Mouse (Mus musculus) hindbrain, postnatal 0 days (tissue): ENCODE data around the gene Gm37240. TPM values are rescaled to one million over a fixed set of nuclear protein-coding genes. Genes with fewer than 3 reads are reported as not detected.

ENCODE experiments used
- ATAC-seq: fragments of 200-750 bp; cut with Nextera tagmentation; 2 replicates; pipeline ENCODE4 v1.8.0; 2017; ENCODE audit warnings: mild to moderate bottlenecking, moderate TSS enrichment, moderate library complexity
- DNase-seq: peaks from one replicate; pipeline ENCODE4 v3.0.0-alpha.2; 2015; ENCODE audit warnings: low spot score
- H3K27ac ChIP-seq: fragments of 300-500 bp; sonication (generic); 2 replicates; pipeline ENCODE4 v1.5.1; 2014; ENCODE audit warnings: mild to moderate bottlenecking
- H3K27me3 ChIP-seq: fragments of 300-500 bp; sonication (generic); 2 replicates; pipeline ENCODE4 v1.6.1; 2014; ENCODE audit warnings: low read length, mixed read lengths; ENCODE audit not compliant: insufficient read depth
- H3K36me3 ChIP-seq: fragments of 300-500 bp; sonication (generic); 2 replicates; pipeline ENCODE4 v1.6.1; 2014; ENCODE audit warnings: low read length, mixed read lengths; ENCODE audit not compliant: insufficient read depth
- H3K4me1 ChIP-seq: fragments of 300-500 bp; sonication (generic); 2 replicates; pipeline ENCODE4 v1.6.1; 2014; ENCODE audit warnings: antibody characterized with exemption, low read length, mixed read lengths; ENCODE audit not compliant: insufficient read depth
- H3K4me2 ChIP-seq: fragments of 300-500 bp; sonication (generic); 2 replicates; pipeline ENCODE4 v1.6.1; 2014; ENCODE audit warnings: low read depth, mild to moderate bottlenecking, low read length, moderate library complexity, mixed read lengths
- H3K4me3 ChIP-seq: fragments of 300-500 bp; sonication (generic); 2 replicates; pipeline ENCODE4 v1.5.1; 2014; ENCODE audit warnings: low read length
- H3K9ac ChIP-seq: fragments of 300-500 bp; sonication (generic); replicated peaks from 2 replicates; pipeline ENCODE4 v1.6.1; 2014; ENCODE audit warnings: mild to moderate bottlenecking, low read length, moderate library complexity, mixed read lengths
- H3K9me3 ChIP-seq: fragments of 300-500 bp; sonication (generic); 2 replicates; pipeline ENCODE4 v1.6.1; 2016; ENCODE audit warnings: low read length, mixed read lengths
- CTCF ChIP-seq: IDR thresholded peaks from 2 replicates; pipeline ENCODE4 v1.5.1; 2016; ENCODE audit warnings: antibody characterized with exemption, control low read depth, low read depth
- WGBS: fragments of 180-500 bp; shearing (Covaris S2); extraction: QIAGEN DNeasy Blood & Tissue Kit; methylation state at CpG from one replicate; pipeline ENCODE4 v1.1.7; 2014; 5-methylcytosine and 5-hydroxymethylcytosine counted together
- polyA plus RNA-seq: library from polyadenylated mRNA; unstranded; fragments of >200 nt; fragmentation: Nextera tagmentation; extraction: Ambion mirVana; gene quantifications from 2 replicates; pipeline ENCODE4 v1.2.1, GENCODE M21; 2015
- total RNA-seq: library from RNA; depleted of rRNA; stranded (reverse); fragments of >200 nt; gene quantifications from 2 replicates; pipeline ENCODE4 v1.2.3, GENCODE M21; 2014

Gene Gm37240
- total and polyA plus RNA-seq, 2 experiments from 2014 or later: 1.5 TPM; not detected in 1

DNA sequence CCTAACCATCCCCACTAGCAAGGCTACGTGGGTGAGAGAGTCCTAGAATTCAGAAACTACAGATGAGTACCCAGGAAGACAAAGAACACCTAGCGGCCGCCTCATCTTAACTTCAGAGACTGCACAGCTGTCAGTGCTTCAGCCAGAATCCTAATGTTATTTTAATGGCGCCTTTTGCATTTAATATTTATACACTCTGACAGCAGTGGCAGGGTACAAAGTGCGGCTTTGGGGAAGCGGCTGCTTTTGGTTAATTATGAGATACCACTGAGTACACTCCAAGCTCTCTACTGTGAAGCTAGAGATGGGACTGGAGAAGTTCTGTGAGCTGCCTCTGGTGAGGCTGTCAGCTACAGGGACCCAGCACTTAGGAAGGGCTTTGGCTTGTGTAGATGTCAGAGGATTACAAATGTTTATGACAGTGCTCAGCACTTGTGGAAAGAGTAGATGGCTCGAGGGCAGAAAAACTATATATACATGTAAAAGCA, 241.8 kb downstream of the Gm37240 start:
- DNase-seq (no peak), ATAC-seq (no peak)
- H3K4me2 ChIP-seq: no peak overlapping the region
- no peaks in the 10 kb centered on the region for H3K27me3 ChIP-seq
- no peaks in the 10 kb centered on the region for H3K4me1 ChIP-seq
- no peaks in the 10 kb centered on the region for H3K36me3 ChIP-seq
- TF ChIP-seq CTCF: no peak
- WGBS: 81% methylated on average over 7 of the region's 7 CpGs
- H3K27ac ChIP-seq: no peak overlapping the region
- H3K4me3 ChIP-seq: no peak overlapping the region
- H3K9me3 ChIP-seq: no peaks in the 10 kb centered on the region
- no peak overlapping the region for H3K9ac ChIP-seq

DNA sequence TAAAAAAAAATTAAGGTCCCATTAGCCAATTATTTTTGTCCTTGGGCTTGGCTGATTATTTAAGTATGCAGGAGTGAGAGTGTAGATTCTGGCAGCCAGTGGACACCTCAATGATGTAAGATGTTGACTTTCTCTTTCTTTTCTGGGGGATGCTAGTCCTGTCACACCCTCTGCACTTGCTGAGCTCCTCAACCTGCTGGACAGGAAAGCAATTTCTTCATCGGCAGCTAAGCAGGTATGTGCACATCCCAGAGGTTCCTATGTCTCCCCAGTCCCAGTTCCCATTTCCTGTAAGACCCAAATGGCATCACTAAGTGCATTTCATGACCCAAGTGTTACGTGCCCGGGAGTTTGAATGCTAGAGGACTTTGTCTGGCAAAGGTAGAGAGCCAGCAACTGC, 242.5 kb downstream of the Gm37240 start:
- no peak for TF ChIP-seq CTCF
- H3K36me3 ChIP-seq: no peaks in the 10 kb centered on the region
- WGBS: 93% methylated on average over 3 of the region's 3 CpGs
- DNase-seq: no peak
- no peak overlapping the region for H3K9ac ChIP-seq
- H3K4me2 ChIP-seq: no peak overlapping the region
- no peaks in the 10 kb centered on the region for H3K27me3 ChIP-seq
- no peak overlapping the region for H3K4me3 ChIP-seq
- H3K4me1 ChIP-seq: no peaks in the 10 kb centered on the region
- no peak overlapping the region for H3K27ac ChIP-seq
- H3K9me3 ChIP-seq: no peaks in the 10 kb centered on the region
- no peak for ATAC-seq

DNA sequence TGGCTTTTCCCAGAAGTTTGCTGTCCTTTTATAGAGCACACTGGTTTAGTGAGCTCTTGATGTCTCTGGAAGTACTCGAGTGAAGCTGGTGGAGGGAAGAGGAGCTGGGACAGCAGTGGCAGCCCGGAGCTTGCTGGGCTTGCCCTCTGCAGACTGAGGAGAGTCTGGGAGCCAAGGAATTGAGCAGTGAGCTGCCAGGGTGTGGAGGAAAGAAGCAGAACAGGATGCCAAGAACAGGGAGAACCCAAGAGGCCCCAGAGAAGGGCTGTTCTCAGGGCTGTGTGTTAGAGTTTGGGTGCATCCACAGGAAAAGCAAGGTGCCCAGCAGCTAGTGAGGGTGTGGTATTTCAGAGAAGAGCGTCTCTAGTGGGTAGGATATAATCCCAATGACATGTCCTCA, 245.6 kb downstream of the Gm37240 start:
- H3K27ac ChIP-seq: no peak overlapping the region
- whole genome bisulfite sequencing: 91% methylated on average over 3 of the region's 3 CpGs

DNA sequence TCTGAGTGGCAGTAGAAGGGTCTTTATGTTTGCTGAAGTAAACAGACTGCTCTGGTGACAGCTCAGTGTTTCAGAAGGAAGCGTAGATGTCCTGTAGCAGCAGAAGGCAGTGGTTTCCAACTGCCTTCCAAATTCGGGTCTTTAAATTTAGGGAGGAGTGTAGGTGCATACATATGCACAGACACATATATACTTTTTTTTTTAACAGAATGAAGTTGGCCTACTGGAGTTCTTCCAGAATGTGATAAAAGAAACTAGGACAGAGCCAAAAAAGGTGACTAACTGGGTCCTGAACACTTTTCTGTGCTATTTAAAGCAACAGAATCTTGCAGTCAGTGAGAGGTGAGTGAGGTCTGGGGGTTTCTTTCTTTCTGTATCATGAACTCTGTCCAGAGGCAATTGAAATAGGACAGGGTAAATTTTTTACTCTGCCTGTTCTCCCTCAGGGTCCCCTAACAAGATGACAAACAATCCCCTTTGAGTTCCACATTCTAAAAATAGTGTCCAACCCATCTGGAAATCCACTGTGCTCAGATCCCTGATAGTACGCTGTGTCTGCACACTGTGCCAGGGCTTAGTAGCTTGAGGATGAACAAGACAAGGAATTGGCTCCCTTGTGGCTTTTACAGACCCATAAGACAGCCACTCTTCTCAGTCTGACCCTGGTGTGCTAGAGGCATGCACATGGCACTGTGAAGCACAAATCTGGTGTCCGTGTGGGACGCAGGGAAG, 250.4 kb downstream of the Gm37240 start:
- DNase-seq: no peak
- Histone ChIP-seq H3K4me1 (no peaks in the 10 kb centered on the region), H3K9me3 (no peaks in the 10 kb centered on the region), H3K4me2 (no peak overlapping the region), H3K27ac (no peak overlapping the region), H3K27me3 (no peaks in the 10 kb centered on the region), H3K9ac (no peak overlapping the region), H3K4me3 (no peak overlapping the region), H3K36me3 (no peaks in the 10 kb centered on the region)
- no peak for ATAC-seq
- no peak for TF ChIP-seq CTCF
- 86% methylated on average over 5 of the region's 5 CpGs for WGBS

More for the DNA sequence above, 245.6 kb downstream of the Gm37240 start:
- H3K9ac ChIP-seq: no peak overlapping the region
- TF ChIP-seq CTCF: no peak
- H3K9me3 ChIP-seq: no peaks in the 10 kb centered on the region
- no peak overlapping the region for H3K4me2 ChIP-seq
- DNase-seq: no peak
- no peak overlapping the region for H3K4me3 ChIP-seq
- H3K27me3 ChIP-seq: no peaks in the 10 kb centered on the region
- no peaks in the 10 kb centered on the region for H3K36me3 ChIP-seq
- H3K4me1 ChIP-seq: no peaks in the 10 kb centered on the region
- no peak for ATAC-seq

DNA sequence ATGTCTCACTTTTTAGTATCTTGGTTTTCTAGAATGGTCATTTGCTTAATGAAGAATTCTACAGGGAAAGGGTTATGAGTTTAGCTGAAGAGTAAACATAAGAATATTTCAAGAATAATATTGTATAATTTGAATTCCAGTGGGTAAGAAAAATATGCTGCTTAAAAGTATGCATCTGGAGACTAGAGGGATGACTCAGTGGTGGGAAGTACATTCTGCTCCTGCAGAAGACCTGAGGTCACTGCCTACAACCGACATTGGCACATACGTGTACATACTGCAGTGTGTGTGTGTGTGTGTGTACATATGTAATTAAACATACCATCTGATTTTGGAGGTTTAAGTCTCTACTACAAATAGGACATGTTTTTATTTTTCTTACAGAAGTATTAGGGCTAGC, 251.7 kb downstream of the Gm37240 start:
- no peaks in the 10 kb centered on the region for H3K4me1 ChIP-seq
- H3K27ac ChIP-seq: no peak overlapping the region
- WGBS: 90% methylated on average over 2 of the region's 2 CpGs
- ATAC-seq (no peak), DNase-seq (no peak)
- TF ChIP-seq CTCF: no peak
- no peak overlapping the region for H3K9ac ChIP-seq
- H3K36me3 ChIP-seq: no peaks in the 10 kb centered on the region
- H3K9me3 ChIP-seq: no peaks in the 10 kb centered on the region
- H3K4me3 ChIP-seq: no peak overlapping the region
- H3K4me2 ChIP-seq: no peak overlapping the region
- H3K27me3 ChIP-seq: no peaks in the 10 kb centered on the region

DNA sequence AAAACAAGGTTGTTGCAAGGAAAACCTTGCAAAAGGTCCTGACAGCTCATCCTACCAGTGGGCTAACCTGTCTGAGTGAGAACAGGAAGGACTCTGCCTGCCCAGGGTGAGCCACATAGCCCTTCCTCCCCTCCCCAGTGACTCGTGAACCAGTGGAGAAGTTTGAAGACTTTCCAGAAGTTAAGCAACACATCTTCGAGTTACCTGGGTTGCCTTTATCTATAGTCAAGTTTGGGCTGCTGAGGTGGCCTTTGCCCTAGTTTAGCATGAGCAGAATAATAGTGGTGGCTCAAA, 252.2 kb downstream of the Gm37240 start:
- DNase-seq: no peak

DNA sequence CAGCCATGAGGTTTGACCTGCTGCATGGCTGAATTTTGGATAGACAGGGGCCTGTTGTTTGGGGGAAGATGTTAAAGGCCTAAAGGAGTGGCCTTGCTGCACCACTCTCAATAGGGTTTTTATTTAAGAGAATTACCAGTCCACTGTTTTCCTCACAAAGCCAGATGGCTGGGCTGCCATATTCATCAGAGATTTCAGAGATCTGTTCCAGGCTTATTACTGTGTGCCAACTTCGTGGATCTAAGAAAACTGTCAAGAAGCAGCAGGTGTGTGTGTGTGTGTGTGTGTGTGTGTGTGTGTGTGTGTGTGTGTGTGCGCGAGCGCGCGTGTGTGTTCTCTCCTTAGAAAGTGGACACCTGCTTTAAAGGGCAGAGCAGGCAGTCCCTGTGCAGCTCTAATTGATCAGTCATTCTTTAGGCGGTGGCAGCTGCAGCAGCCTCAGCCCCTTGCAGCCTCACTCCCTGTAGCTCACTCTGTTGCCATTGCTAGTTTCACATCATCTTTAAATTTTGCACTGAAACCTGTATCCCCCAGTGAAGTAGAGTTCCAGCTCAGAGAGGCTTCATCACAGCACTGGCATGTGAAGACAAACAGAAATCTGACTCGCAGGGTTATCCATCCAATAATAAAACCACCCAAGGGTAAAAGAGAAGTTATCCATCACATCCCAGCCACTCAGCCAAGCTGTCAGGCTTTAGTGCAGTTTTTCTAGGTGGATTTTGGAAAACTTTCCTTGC, 252.8 kb downstream of the Gm37240 start:
- H3K4me2 ChIP-seq: no peak overlapping the region
- no peak for ATAC-seq
- no peak for TF ChIP-seq CTCF
- no peak overlapping the region for H3K27ac ChIP-seq
- no peak overlapping the region for H3K9ac ChIP-seq
- WGBS: 68% methylated on average over 8 of the region's 8 CpGs
- H3K27me3 ChIP-seq: no peaks in the 10 kb centered on the region
- no peaks in the 10 kb centered on the region for H3K36me3 ChIP-seq
- H3K9me3 ChIP-seq: no peaks in the 10 kb centered on the region
- DNase-seq: no peak
- no peak overlapping the region for H3K4me3 ChIP-seq
- no peaks in the 10 kb centered on the region for H3K4me1 ChIP-seq

More for the DNA sequence above, 252.2 kb downstream of the Gm37240 start:
- Histone ChIP-seq H3K4me2 (no peak overlapping the region), H3K4me1 (no peaks in the 10 kb centered on the region), H3K27ac (no peak overlapping the region), H3K4me3 (no peak overlapping the region), H3K9me3 (no peaks in the 10 kb centered on the region), H3K36me3 (no peaks in the 10 kb centered on the region), H3K27me3 (no peaks in the 10 kb centered on the region), H3K9ac (no peak overlapping the region)
- TF ChIP-seq CTCF: no peak
- ATAC-seq: no peak
- 80% methylated on average over 2 of the region's 2 CpGs for WGBS
